Mouse (Mus musculus) liver, embryonic 13.5 days (tissue): ENCODE data around the gene Fzr1. TPM values are rescaled to one million over a fixed set of nuclear protein-coding genes. Genes with fewer than 3 reads are reported as not detected.

Experiments used
- ATAC-seq: fragments of 200-750 bp; cut with Nextera tagmentation; 2 replicates; pipeline ENCODE4 v1.8.0; 2017; ENCODE audit warnings: low read depth, mild to moderate bottlenecking, moderate number of reproducible peaks, moderate library complexity
- DNase-seq: peaks from one replicate; pipeline ENCODE4 v3.0.0; 2022
- H3K27ac ChIP-seq: fragments of 300-500 bp; sonication (generic); 2 replicates; pipeline ENCODE4 v1.5.1; 2015; ENCODE audit warnings: moderate library complexity, mild to moderate bottlenecking, inconsistent platforms
- H3K27me3 ChIP-seq: fragments of 300-500 bp; sonication (generic); 2 replicates; pipeline ENCODE4 v1.6.1; 2015; ENCODE audit warnings: mild to moderate bottlenecking, inconsistent platforms
- H3K36me3 ChIP-seq: fragments of 300-500 bp; sonication (generic); 2 replicates; pipeline ENCODE4 v1.6.1; 2015; ENCODE audit warnings: mild to moderate bottlenecking, inconsistent platforms
- H3K4me1 ChIP-seq: fragments of 300-500 bp; sonication (generic); replicated peaks from 2 replicates; pipeline ENCODE4 v1.6.1; 2015; ENCODE audit warnings: inconsistent platforms
- H3K4me2 ChIP-seq: fragments of 300-500 bp; sonication (generic); 2 replicates; pipeline ENCODE4 v1.6.1; 2015; ENCODE audit warnings: inconsistent platforms, mild to moderate bottlenecking, moderate library complexity
- H3K4me3 ChIP-seq: fragments of 300-500 bp; sonication (generic); replicated peaks from 2 replicates; pipeline ENCODE4 v1.5.1; 2015; ENCODE audit warnings: mild to moderate bottlenecking, inconsistent platforms
- H3K9ac ChIP-seq: fragments of 300-500 bp; sonication (generic); 2 replicates; pipeline ENCODE4 v1.6.1; 2015; ENCODE audit warnings: mild to moderate bottlenecking, inconsistent platforms
- H3K9me3 ChIP-seq: fragments of 300-500 bp; sonication (generic); replicated peaks from 2 replicates; pipeline ENCODE4 v1.6.1; 2016; ENCODE audit warnings: inconsistent platforms
- WGBS: fragments of 180-500 bp; shearing (Covaris S2); methylation state at CpG from one replicate; pipeline ENCODE4 v1.1.7; 2015; ENCODE audit not compliant: insufficient replicate concordance; 5-methylcytosine and 5-hydroxymethylcytosine counted together
- polyA plus RNA-seq: library from polyadenylated mRNA; unstranded; fragments of >200 nt; fragmentation: Nextera tagmentation; extraction: Ambion mirVana; gene quantifications from 2 replicates; pipeline ENCODE4 v1.2.1, GENCODE M21; 2015

Fzr1 gene
- polyA plus RNA-seq, 1 experiment from 2014 or later = 94.1 TPM

DNA sequence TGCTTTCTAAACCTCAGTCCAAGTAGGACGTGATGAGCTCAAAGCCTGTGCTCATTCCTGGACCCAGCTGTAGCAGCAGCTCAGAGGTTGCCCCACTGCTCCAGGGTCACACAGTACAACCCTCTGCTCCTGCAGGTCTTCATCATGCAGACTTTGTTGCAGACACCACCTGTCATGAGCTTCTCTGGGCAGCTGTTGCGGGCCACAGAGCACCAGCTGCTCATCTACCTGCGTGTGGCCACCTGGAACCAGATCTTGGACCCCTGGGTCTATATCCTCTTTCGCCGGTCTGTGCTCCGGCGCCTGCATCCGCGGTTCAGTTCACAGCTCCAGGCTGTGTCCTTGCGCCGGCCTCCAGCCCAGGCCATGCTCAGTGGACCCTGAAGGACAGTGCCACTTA lies 44.0 kb downstream of the Fzr1 start:
- H3K36me3 ChIP-seq = no peaks in the 10 kb centered on the region
- H3K27ac ChIP-seq = no peak overlapping the region
- ATAC-seq (no peak), DNase-seq (no peak)
- H3K9me3 ChIP-seq = no peaks in the 10 kb centered on the region
- 80% methylated on average over 11 of the region's 11 CpGs for WGBS
- H3K4me3 ChIP-seq = no peak overlapping the region
- peaks cover 37% of the 10 kb centered on the region for H3K27me3 ChIP-seq
- H3K9ac ChIP-seq = no peak overlapping the region
- H3K4me1 ChIP-seq = peaks cover 25% of the 10 kb centered on the region
- no peak overlapping the region for H3K4me2 ChIP-seq

DNA sequence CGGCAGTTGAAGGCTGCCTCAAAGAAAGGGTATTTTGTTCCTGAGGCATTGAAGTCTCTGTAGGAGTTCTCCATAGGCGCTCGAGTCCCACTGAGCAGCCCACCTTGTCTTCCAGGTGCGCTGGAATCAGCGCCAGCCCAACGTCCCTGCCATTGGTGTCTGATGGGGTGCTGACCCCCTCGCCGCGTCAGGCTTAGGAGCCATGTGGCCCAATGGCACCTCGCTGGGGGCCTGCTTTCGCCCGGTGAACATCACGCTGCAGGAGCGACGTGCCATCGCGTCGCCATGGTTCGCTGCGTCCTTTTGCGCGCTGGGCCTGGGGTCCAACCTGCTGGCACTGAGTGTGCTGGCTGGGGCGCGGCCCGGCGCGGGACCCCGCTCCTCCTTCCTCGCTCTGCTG lies 46.0 kb downstream of the Fzr1 start:
- Histone ChIP-seq H3K4me1 (peaks cover 37% of the 10 kb centered on the region), H3K27ac (no peak overlapping the region), H3K27me3 (peaks cover 26% of the 10 kb centered on the region), H3K9ac (no peak overlapping the region), H3K4me3 (no peak overlapping the region), H3K4me2 (peak overlapping the region; percentile 24; the same call in 1 of the 2 replicates), H3K9me3 (no peaks in the 10 kb centered on the region), H3K36me3 (peaks cover under 1% of the 10 kb centered on the region)
- 48% methylated on average over 29 of the region's 29 CpGs for WGBS
- ATAC-seq (no peak), DNase-seq (no peak)

DNA sequence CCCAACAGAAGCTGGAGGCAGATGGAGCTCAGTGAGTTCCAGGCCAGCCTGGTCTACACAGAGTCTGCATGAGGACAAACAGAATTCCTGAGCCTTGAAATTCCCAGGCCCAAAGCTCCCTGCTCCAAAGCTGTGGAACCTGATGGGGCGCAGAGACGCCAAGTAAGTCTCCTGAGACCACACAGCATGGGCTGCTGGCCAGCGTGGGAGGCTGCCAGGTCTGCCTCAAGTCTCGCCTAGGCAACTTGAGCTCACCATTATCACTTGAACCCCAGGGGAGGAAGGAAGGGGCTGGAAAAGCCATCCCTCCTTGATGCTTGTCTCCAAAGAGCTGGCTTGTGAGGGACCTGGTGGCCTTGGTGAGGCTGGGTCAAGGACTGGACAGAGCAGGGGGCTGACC lies 48.3 kb downstream of the Fzr1 start:
- Histone ChIP-seq H3K27ac (peak overlapping the region; percentile 37), H3K9me3 (no peaks in the 10 kb centered on the region), H3K9ac (peak overlapping the region; percentile 43; the same call in 1 of the 2 replicates), H3K4me2 (peak overlapping the region; percentile 7; the same call in 1 of the 2 replicates), H3K27me3 (peaks cover 21% of the 10 kb centered on the region), H3K4me1 (peaks cover 53% of the 10 kb centered on the region), H3K4me3 (no peak overlapping the region), H3K36me3 (peaks cover 24% of the 10 kb centered on the region)
- no peak for ATAC-seq
- DNase-seq = no peak
- 64% methylated on average over 4 of the region's 4 CpGs for WGBS

DNA sequence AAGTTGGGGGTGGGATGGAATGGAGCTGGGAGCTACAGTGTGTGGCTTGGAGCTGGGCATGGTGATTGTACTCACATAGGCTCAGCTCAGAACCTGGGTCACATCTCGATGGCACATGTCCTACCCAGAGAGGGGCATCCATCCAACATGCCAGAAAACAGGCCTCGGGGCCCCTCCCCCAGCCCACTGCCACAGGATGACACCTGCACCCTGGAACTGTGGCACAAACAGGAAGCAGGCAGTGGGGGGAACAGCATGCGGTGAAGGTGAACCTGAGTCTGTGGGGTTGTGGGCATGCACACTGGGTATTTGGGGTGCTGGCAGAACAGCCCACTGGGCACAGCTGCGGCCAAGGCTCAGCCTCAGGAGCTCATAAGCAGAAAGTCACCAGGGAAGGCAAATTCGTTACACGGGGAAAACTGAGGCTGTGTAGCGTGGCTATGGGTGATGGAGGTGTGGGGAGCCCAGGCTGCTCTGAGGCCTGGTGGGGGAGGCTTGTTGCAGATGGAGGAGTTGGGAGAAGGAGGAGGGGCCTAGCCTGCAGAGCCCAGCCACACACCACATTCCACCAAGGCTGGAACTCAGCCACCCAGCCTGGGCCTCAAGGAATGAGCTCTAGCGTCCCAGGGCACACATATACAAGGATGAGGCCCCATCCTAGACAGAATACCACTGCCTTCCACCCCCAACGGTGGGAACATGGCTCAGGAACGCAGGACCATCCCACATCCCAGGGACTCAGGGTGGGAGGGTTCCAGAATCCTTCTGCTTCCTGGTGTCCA lies 48.9 kb downstream of the Fzr1 start:
- 60% methylated on average over 10 of the region's 10 CpGs for WGBS
- H3K9me3 ChIP-seq = no peaks in the 10 kb centered on the region
- peak overlapping the region; percentile 25 for H3K4me2 ChIP-seq
- peaks cover 30% of the 10 kb centered on the region for H3K36me3 ChIP-seq
- peak overlapping the region; percentile 43 for H3K9ac ChIP-seq
- no peak for DNase-seq
- H3K4me3 ChIP-seq = no peak overlapping the region; the same call in 1 of the 2 replicates
- peaks cover 19% of the 10 kb centered on the region for H3K27me3 ChIP-seq
- H3K4me1 ChIP-seq = peaks cover 53% of the 10 kb centered on the region
- H3K27ac ChIP-seq = peak overlapping the region; percentile 72
- no peak for ATAC-seq

DNA sequence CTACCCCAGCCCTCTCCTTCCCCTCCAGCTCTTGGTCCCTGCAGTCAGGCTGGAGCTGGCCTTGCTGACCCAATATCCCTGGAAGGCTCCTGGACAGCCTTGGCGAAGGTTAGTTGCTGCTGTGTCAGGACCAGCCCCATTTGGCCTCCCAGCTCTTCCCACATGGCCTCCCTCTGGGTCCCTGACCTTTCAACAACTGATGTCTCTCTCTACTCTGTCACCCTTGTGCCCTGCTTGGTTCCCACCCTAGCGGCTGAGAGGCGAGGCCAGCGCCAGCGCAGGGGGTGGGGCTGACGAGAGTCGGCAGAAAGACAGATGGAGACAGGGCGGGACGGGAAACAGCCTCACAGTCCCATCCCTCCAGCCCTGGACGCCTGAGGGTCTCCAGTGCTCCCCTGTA lies 49.9 kb downstream of the Fzr1 start, which contains the start of gene Tbxa2r:
Gene Tbxa2r (plus strand): TSS at position 346 of the 400 bp plus-strand sequence.
- WGBS = 13% methylated on average over 10 of the region's 10 CpGs

DNA sequence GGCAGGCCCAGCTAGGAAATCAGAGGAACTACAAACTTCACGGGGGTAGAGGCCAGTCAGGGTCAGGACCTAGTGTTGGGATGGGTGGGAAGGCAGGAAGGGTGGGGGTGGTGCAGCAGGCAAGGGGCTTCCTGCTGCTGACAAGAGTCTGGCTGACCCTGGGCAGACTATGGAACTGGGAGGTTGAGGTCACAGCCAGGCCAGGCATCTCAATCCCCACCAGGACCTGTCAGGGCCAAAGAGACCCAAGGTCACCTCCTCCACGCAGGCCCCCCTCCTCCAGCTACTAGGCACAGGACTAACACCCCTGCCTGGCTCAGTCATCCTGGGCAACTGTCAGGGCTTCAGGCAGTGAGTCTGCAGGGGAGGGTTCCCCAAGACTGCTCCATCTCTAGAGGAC lies 50.4 kb downstream of the Fzr1 start:
- Histone ChIP-seq H3K27me3 (peaks cover 9% of the 10 kb centered on the region), H3K9me3 (no peaks in the 10 kb centered on the region), H3K36me3 (peaks cover 44% of the 10 kb centered on the region), H3K4me2 (peak overlapping the region; percentile 25; the same call in 1 of the 2 replicates), H3K4me3 (no peak overlapping the region), H3K4me1 (peaks cover 57% of the 10 kb centered on the region), H3K27ac (peak overlapping the region; percentile 69), H3K9ac (no peak overlapping the region)
- no peak for DNase-seq
- 34% methylated on average over 2 of the region's 2 CpGs for WGBS
- peak; percentile 11 for ATAC-seq

More for the DNA sequence above, 49.9 kb downstream of the Fzr1 start, which contains the start of gene Tbxa2r:
- ATAC-seq (peak; percentile 52), DNase-seq (no peak)
- Histone ChIP-seq H3K4me3 (no peak within 1 kb of the TSS; the same call in 1 of the 2 replicates), H3K27ac (peak within 1 kb of the TSS; percentile 72), H3K36me3 (peaks cover 40% of the 10 kb centered on the region), H3K9ac (peak within 1 kb of the TSS; percentile 43), H3K4me2 (peak within 1 kb of the TSS; percentile 25), H3K9me3 (no peaks in the 10 kb centered on the region), H3K4me1 (peaks cover 56% of the 10 kb centered on the region), H3K27me3 (peaks cover 14% of the 10 kb centered on the region)

DNA sequence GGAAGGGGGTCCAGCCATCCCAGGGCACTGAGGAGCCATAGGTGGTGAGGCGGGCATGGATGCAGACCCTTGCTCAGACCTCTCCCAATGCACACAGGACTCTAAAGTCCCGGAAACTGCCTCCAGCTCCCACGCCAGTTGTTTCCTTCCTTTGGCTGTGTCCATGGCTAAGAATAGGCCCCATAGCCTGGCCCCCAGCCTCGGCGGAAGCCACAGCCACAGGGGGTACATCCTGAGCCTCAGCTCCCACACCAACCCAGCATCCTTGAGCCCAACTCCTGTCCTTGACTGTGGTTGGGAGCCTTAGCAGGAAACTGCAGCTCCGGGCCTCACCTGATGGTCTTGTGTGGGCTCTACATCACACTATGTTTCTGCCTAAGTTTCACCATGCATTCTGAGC lies 51.5 kb downstream of the Fzr1 start:
- peaks cover 63% of the 10 kb centered on the region for H3K4me1 ChIP-seq
- H3K27me3 ChIP-seq = no peaks in the 10 kb centered on the region
- 44% methylated on average over 6 of the region's 6 CpGs for WGBS
- H3K27ac ChIP-seq = peak overlapping the region; percentile 69
- H3K4me2 ChIP-seq = 0 out of 2 replicates have a peak overlapping the region, but pooled peaks have one; percentile 11
- H3K36me3 ChIP-seq = peaks cover 53% of the 10 kb centered on the region
- no peaks in the 10 kb centered on the region for H3K9me3 ChIP-seq
- no peak for DNase-seq
- no peak overlapping the region for H3K9ac ChIP-seq
- ATAC-seq = no peak
- H3K4me3 ChIP-seq = no peak overlapping the region

DNA sequence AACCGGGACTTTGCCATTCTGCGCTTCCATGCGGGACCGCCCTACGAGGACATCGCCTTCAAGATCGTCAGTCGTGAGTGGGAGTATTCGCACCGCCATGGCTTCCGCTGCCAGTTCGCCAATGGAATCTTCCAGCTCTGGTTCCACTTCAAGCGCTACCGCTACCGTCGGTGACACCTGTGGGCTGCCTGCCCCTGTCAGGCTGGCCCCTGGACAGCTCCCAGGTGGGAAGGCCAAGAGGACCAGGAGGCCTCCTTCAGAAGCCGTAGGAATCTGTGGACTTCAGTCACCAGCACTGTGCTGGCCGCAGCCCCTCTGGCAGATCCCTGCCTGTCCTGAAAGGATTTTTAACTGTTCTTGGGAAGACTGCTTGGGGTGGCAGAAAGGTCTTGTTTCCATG lies 52.5 kb downstream of the Fzr1 start:
- Histone ChIP-seq H3K4me1 (peaks cover 63% of the 10 kb centered on the region), H3K4me3 (no peak overlapping the region), H3K9ac (no peak overlapping the region), H3K27ac (peak overlapping the region; percentile 66; the same call in 1 of the 2 replicates), H3K9me3 (no peaks in the 10 kb centered on the region), H3K27me3 (no peaks in the 10 kb centered on the region), H3K36me3 (peaks cover 53% of the 10 kb centered on the region), H3K4me2 (no peak overlapping the region)
- ATAC-seq (no peak), DNase-seq (no peak)
- WGBS = 92% methylated on average over 18 of the region's 18 CpGs

DNA sequence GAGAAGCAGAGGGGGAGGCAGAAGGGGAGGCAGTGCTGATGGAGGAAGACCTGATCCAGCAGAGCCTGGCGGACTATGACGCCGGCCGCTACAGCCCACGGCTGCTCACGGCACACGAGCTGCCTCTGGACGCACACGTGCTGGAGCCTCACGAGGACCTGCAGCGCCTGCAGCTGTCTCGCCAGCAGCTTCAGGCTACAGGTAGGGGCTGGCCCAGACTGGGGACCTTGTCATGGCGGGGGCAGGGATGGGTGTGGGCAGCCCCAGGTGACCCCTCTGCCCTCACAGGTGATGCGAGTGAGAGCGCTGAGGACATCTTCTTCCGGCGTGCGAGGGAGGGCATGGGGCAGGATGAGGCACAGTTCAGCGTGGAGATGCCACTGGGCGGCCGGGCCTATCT lies 53.1 kb downstream of the Fzr1 start:
- WGBS = 93% methylated on average over 21 of the region's 21 CpGs
- ATAC-seq = no peak

DNA sequence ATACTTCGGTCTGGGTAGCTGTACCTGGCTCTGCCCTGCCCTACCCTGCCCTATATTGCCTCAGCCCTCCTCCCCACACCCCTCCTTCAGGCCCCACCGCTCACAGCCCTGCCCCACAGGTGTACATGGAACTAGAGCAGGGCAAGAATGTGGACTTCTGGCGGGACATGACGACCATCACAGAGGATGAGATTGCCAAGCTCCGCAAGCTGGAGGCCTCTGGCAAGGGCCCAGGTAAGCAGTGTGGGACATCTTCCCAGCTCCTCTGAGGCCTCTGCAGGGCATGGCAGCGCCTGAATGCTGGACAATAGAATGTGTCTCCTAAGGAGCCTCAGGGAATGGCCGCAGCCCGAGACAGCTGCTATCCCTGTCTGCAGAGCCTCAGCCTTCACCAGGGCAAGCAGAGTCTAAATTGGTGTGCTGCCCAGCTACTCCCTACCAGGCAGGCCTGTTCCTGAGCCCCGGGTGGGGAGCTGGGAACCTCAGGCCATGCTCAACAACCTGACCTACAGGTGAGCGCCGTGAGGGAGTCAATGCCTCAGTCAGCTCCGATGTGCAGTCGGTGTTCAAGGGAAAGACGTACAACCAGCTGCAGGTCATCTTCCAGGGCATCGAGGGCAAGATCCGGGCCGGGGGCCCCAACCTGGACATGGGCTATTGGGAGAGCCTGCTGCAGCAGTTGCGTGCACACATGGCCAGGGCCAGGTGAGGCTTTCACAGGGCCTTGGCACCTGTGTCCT lies 54.4 kb downstream of the Fzr1 start:
- H3K36me3 ChIP-seq = peaks cover 54% of the 10 kb centered on the region
- DNase-seq (no peak), ATAC-seq (no peak)
- H3K9me3 ChIP-seq = no peaks in the 10 kb centered on the region
- 95% methylated on average over 18 of the region's 18 CpGs for WGBS
- H3K4me1 ChIP-seq = peaks cover 63% of the 10 kb centered on the region
- H3K4me3 ChIP-seq = no peak overlapping the region
- no peak overlapping the region; the same call in 1 of the 2 replicates for H3K9ac ChIP-seq
- H3K27me3 ChIP-seq = no peaks in the 10 kb centered on the region
- H3K4me2 ChIP-seq = no peak overlapping the region
- no peak overlapping the region for H3K27ac ChIP-seq

More for the DNA sequence above, 53.1 kb downstream of the Fzr1 start:
- no peak for DNase-seq
- no peak overlapping the region for H3K4me3 ChIP-seq
- H3K27me3 ChIP-seq = no peaks in the 10 kb centered on the region
- H3K9me3 ChIP-seq = no peaks in the 10 kb centered on the region
- H3K4me1 ChIP-seq = peaks cover 61% of the 10 kb centered on the region
- no peak overlapping the region for H3K27ac ChIP-seq
- H3K9ac ChIP-seq = no peak overlapping the region
- H3K36me3 ChIP-seq = peaks cover 53% of the 10 kb centered on the region
- H3K4me2 ChIP-seq = no peak overlapping the region

DNA sequence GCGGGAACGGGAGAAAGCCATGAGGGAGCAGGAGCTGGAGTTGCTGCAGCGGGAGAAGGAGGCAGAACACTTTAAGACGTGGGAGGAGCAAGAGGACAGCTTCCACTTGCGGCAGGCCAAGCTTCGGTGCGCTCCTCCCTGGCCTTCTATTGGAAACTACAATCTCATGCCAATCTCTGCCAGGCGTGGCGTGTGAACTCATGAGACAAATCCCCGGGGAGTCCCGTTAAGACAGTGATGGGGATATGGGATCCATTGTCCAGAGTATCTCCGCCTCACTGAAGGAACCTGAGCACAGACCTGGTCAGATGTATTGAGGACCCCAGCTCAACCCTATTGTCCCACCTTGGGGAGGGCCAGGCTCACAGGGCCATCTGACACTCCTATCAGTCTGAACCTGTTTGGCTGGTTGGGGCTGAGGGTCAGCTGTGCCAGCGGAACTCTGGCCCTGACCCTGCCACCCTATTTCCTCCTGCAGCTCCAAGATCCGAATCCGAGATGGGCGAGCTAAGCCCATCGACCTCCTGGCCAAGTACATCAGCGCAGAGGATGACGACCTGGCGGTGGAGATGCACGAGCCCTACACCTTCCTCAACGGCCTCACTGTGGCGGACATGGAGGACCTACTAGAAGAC lies 55.1 kb downstream of the Fzr1 start:
- H3K27me3 ChIP-seq = no peaks in the 10 kb centered on the region
- no peak overlapping the region; the same call in 1 of the 2 replicates for H3K9ac ChIP-seq
- no peak overlapping the region for H3K27ac ChIP-seq
- H3K9me3 ChIP-seq = no peaks in the 10 kb centered on the region
- H3K4me2 ChIP-seq = no peak overlapping the region
- peaks cover 64% of the 10 kb centered on the region for H3K4me1 ChIP-seq
- DNase-seq (no peak), ATAC-seq (no peak)
- 89% methylated on average over 23 of the region's 23 CpGs for WGBS
- H3K4me3 ChIP-seq = peak overlapping the region; percentile 99
- H3K36me3 ChIP-seq = peaks cover 61% of the 10 kb centered on the region
